In the genomic region with DNA sequence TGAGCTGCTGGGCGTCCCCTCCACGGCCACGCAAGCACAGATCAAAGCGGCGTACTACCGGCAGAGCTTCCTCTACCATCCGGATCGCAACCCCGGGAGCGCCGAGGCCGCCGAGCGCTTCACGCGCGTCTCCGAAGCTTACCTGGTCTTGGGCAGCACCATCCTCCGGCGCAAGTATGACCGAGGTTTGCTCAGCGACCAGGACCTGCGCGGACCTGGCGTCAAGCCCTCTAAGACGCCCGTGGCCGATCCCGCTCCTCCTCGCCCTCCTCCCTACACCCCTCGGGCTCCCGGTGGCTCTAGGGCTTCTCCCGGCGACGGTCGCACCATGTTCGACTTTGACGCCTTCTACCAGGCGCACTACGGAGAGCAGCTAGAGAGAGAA, we compare ENCODE assay signal across 8 mouse cellular contexts. TPM values are rescaled to one million over a fixed set of nuclear protein-coding genes. Genes with fewer than 3 reads are reported as not detected.
DNase-seq lines count a peak whose midpoint lies in the region; ATAC-seq and TF ChIP-seq lines count a peak whose summit lies in the region.

No protein-coding gene starts in this region.

- DNase-seq in lung, postnatal 10 days, result no peak
- DNase-seq in embryonic facial prominence, embryonic 14.5 days (ENCODE audit: low spot score), result no peak
- no peak for DNase-seq in cerebellum, adult 11-12 months
- DNase-seq in ovary, postnatal 14 days (ENCODE audit: low spot score), result no peak
- no peak for DNase-seq in ovary, postnatal 10 days (ENCODE audit: low spot score)

- H3K79me2 ChIP-seq in myocyte (ENCODE audit: control insufficient read depth, insufficient read depth), result no peaks in the 10 kb centered on the region

- H3K9ac ChIP-seq in lung, embryonic 15.5 days, result peak overlapping the region; percentile 81
- peak overlapping the region; percentile 86 for H3K9ac ChIP-seq in embryonic facial prominence, embryonic 14.5 days (ENCODE audit: low read depth, low read length)
- H3K9ac ChIP-seq in intestine, embryonic 15.5 days, result peak overlapping the region; percentile 89

- peak overlapping the region; percentile 58 for H3ac ChIP-seq in myocyte (ENCODE audit: control insufficient read depth, insufficient read length)

- ATAC-seq in lung, embryonic 15.5 days (ENCODE audit: borderline replicate concordance, extremely low read depth, low FRiP score, low TSS enrichment), result peak; percentile 43; the same call in 1 of the 2 replicates
- ATAC-seq in embryonic facial prominence, embryonic 14.5 days (ENCODE audit: low read depth), result peak; percentile 39
- peak; percentile 68 for ATAC-seq in intestine, embryonic 15.5 days

- peaks cover 20% of the 10 kb centered on the region for H3K4me1 ChIP-seq in lung, embryonic 15.5 days
- peaks cover 15% of the 10 kb centered on the region for H3K4me1 ChIP-seq in embryonic facial prominence, embryonic 14.5 days (ENCODE audit: control insufficient read depth, insufficient read depth, low read length)
- peaks cover 16% of the 10 kb centered on the region; the same call in 1 of the 2 replicates for H3K4me1 ChIP-seq in intestine, embryonic 15.5 days (replicated peaks)

- no peak for TF ChIP-seq POLR2A in myocyte (IDR thresholded peaks at IDR 0.05; ENCODE audit: insufficient read length, low read depth)

- peak overlapping the region; percentile 98 for H3K4me3 ChIP-seq in lung, embryonic 15.5 days
- peak overlapping the region; percentile 91 for H3K4me3 ChIP-seq in embryonic facial prominence, embryonic 14.5 days (ENCODE audit: low read depth, low read length)
- peak overlapping the region; percentile 84 for H3K4me3 ChIP-seq in intestine, embryonic 15.5 days (replicated peaks)
- peak overlapping the region; percentile 95 for H3K4me3 ChIP-seq in myocyte

- WGBS in lung, embryonic 15.5 days, result under 1% methylated on average over 40 of the region's 40 CpGs
- WGBS in embryonic facial prominence, embryonic 14.5 days, result under 1% methylated on average over 21 of the region's 40 CpGs
- WGBS in intestine, embryonic 15.5 days, result under 1% methylated on average over 40 of the region's 40 CpGs

- peak overlapping the region; percentile 36; the same call in 1 of the 2 replicates for H3K27ac ChIP-seq in lung, embryonic 15.5 days
- peak overlapping the region; percentile 65; the same call in 1 of the 2 replicates for H3K27ac ChIP-seq in embryonic facial prominence, embryonic 14.5 days (replicated peaks; ENCODE audit: low read depth, low read length)
- peak overlapping the region; percentile 15 for H3K27ac ChIP-seq in intestine, embryonic 15.5 days

- peak overlapping the region; percentile 82 for H3K4me2 ChIP-seq in lung, embryonic 15.5 days
- H3K4me2 ChIP-seq in embryonic facial prominence, embryonic 14.5 days (ENCODE audit: low read depth, low read length), result peak overlapping the region; percentile 93
- peak overlapping the region; percentile 90 for H3K4me2 ChIP-seq in intestine, embryonic 15.5 days (replicated peaks)
- peak overlapping the region; percentile 90 for H3K4me2 ChIP-seq in myocyte (ENCODE audit: low read depth)

- no peaks in the 10 kb centered on the region for H3K27me3 ChIP-seq in lung, embryonic 15.5 days
- H3K27me3 ChIP-seq in embryonic facial prominence, embryonic 14.5 days (replicated peaks; ENCODE audit: control insufficient read depth, insufficient read depth, low read length), result no peaks in the 10 kb centered on the region
- no peaks in the 10 kb centered on the region for H3K27me3 ChIP-seq in intestine, embryonic 15.5 days (replicated peaks)
- no peaks in the 10 kb centered on the region for H3K27me3 ChIP-seq in myocyte (ENCODE audit: control insufficient read depth, insufficient read depth, insufficient read length)

- H3K36me3 ChIP-seq in lung, embryonic 15.5 days, result peaks cover 45% of the 10 kb centered on the region
- H3K36me3 ChIP-seq in embryonic facial prominence, embryonic 14.5 days (ENCODE audit: control insufficient read depth, insufficient read depth, low read length), result peaks cover 35% of the 10 kb centered on the region
- H3K36me3 ChIP-seq in intestine, embryonic 15.5 days, result peaks cover 11% of the 10 kb centered on the region
- H3K36me3 ChIP-seq in myocyte (ENCODE audit: control insufficient read depth, insufficient read depth), result peaks cover 12% of the 10 kb centered on the region

- no peaks in the 10 kb centered on the region for H3K9me3 ChIP-seq in lung, embryonic 15.5 days
- H3K9me3 ChIP-seq in embryonic facial prominence, embryonic 14.5 days (ENCODE audit: control insufficient read depth, low read length), result no peaks in the 10 kb centered on the region
- no peaks in the 10 kb centered on the region; the same call in 1 of the 2 replicates for H3K9me3 ChIP-seq in intestine, embryonic 15.5 days

TF ChIP-seq in myocyte, 11 proteins besides CTCF, POLR2A, EP300 and RAD21:
- TF ChIP-seq MYOD1 (IDR thresholded peaks at IDR 0.05; ENCODE audit: control insufficient read depth in 1 of 3, insufficient read length in 2 of 3, low read depth in 2 of 3), result no peak
- TF ChIP-seq USF1 (IDR thresholded peaks at IDR 0.05; ENCODE audit: low read depth), result no peak
- TF ChIP-seq TCF3 (IDR thresholded peaks at IDR 0.05; ENCODE audit: insufficient read length, low read depth), result no peak
- no peak for TF ChIP-seq SRF (IDR thresholded peaks at IDR 0.05; ENCODE audit: control insufficient read depth, insufficient read length, low read depth)
- TF ChIP-seq TCF12 (IDR thresholded peaks at IDR 0.05; ENCODE audit: insufficient read depth, poor library complexity, severe bottlenecking), result no peak
- no peak for TF ChIP-seq MAX (IDR thresholded peaks at IDR 0.05; ENCODE audit: low read depth)

RNA-seq across cellular contexts. Expression of a gene that starts 0.4 kb away (rescaled TPM):
- polyA plus RNA-seq in lung, embryonic 15.5 days (2015; fragmentation: Nextera tagmentation; extraction: Ambion mirVana), result 29.1 and 31.7 TPM in 2 replicates
- 31.1 and 33.9 TPM in 2 replicates for polyA plus RNA-seq in embryonic facial prominence, embryonic 14.5 days (2014; fragmentation: Nextera tagmentation; extraction: Ambion mirVana)
- polyA plus RNA-seq in intestine, embryonic 15.5 days (2015; fragmentation: Nextera tagmentation; extraction: Ambion mirVana), result 30.7 and 33.6 TPM in 2 replicates
- 31.6 TPM for polyA plus RNA-seq in myocyte (2012; fragmentation: generic; extraction: Trizol)

RNA-seq across cellular contexts. Expression of a gene that starts 0.4 kb away (rescaled TPM):
- polyA plus RNA-seq in lung, embryonic 15.5 days (2015; fragmentation: Nextera tagmentation; extraction: Ambion mirVana), result 117 and 124 TPM in 2 replicates
- polyA plus RNA-seq in embryonic facial prominence, embryonic 14.5 days (2014; fragmentation: Nextera tagmentation; extraction: Ambion mirVana), result 74.0 and 87.2 TPM in 2 replicates
- polyA plus RNA-seq in intestine, embryonic 15.5 days (2015; fragmentation: Nextera tagmentation; extraction: Ambion mirVana), result 106 and 115 TPM in 2 replicates
- 51.8 TPM for polyA plus RNA-seq in myocyte (2012; fragmentation: generic; extraction: Trizol)

RNA-seq across cellular contexts. Expression of a gene that starts 13.7 kb away (rescaled TPM):
- 6.1 and 9.1 TPM in 2 replicates for polyA plus RNA-seq in lung, embryonic 15.5 days (2015; fragmentation: Nextera tagmentation; extraction: Ambion mirVana)
- polyA plus RNA-seq in embryonic facial prominence, embryonic 14.5 days (2014; fragmentation: Nextera tagmentation; extraction: Ambion mirVana), result 7.7 and 8.5 TPM in 2 replicates
- 5.4 and 6.0 TPM in 2 replicates for polyA plus RNA-seq in intestine, embryonic 15.5 days (2015; fragmentation: Nextera tagmentation; extraction: Ambion mirVana)
- polyA plus RNA-seq in myocyte (2012; fragmentation: generic; extraction: Trizol), result 3.3 TPM

RNA-seq across cellular contexts. Expression of a gene that starts 25.3 kb away (rescaled TPM):
- 1.4 and 2.8 TPM in 2 replicates for polyA plus RNA-seq in lung, embryonic 15.5 days (2015; fragmentation: Nextera tagmentation; extraction: Ambion mirVana)
- polyA plus RNA-seq in embryonic facial prominence, embryonic 14.5 days (2014; fragmentation: Nextera tagmentation; extraction: Ambion mirVana), result 1.2 and 1.6 TPM in 2 replicates
- polyA plus RNA-seq in intestine, embryonic 15.5 days (2015; fragmentation: Nextera tagmentation; extraction: Ambion mirVana), result 6.5 and 8.7 TPM in 2 replicates
- polyA plus RNA-seq in myocyte (2012; fragmentation: generic; extraction: Trizol), result not detected

RNA-seq across cellular contexts. Expression of a gene that starts 41.1 kb away (rescaled TPM):
- polyA plus RNA-seq in lung, embryonic 15.5 days (2015; fragmentation: Nextera tagmentation; extraction: Ambion mirVana), result 11.9 and 13.2 TPM in 2 replicates
- polyA plus RNA-seq in embryonic facial prominence, embryonic 14.5 days (2014; fragmentation: Nextera tagmentation; extraction: Ambion mirVana), result 19.6 and 20.8 TPM in 2 replicates
- polyA plus RNA-seq in intestine, embryonic 15.5 days (2015; fragmentation: Nextera tagmentation; extraction: Ambion mirVana), result 13.0 and 15.7 TPM in 2 replicates
- polyA plus RNA-seq in myocyte (2012; fragmentation: generic; extraction: Trizol), result 4.4 TPM

Comparison
In these comparisons a context has a peak if more than half of its experiments do, and no peak if none do; other contexts are left out.
1. H3K27ac ChIP-seq: peak in every context shown above with its lines; median percentile 65 in embryonic facial prominence, embryonic 14.5 days; 36 in lung, embryonic 15.5 days; 15 in intestine, embryonic 15.5 days.